In genomic region chr13:19562510-19562909, GRCm38 (mm10) we compare ENCODE assay signal across 12 mouse cellular contexts.
"Had no signal": no experiment of that assay in that cellular context is flagged by ENCODE, and none has a peak within 500 bp of the region (broad histone marks: within the 10 kb centered on the region; RNA-seq: fewer than 3 reads in every experiment).

No protein-coding gene starts in this region.

- DNase-seq: layer of hippocampus, adult 9-11 months; liver, embryonic 13.5 days; lung, adult 2 months; lung, postnatal 14 days; lung, postnatal 4 days; midbrain, embryonic 14.5 days; thymus, adult 18-20 months; thymus, postnatal 36 days had no signal

- H3K4me2 ChIP-seq: liver, embryonic 13.5 days; midbrain, embryonic 11.5 days had no signal

- H3K27ac ChIP-seq: layer of hippocampus, adult 2 months; liver, embryonic 13.5 days had no signal

- H3K27me3 ChIP-seq: liver, embryonic 13.5 days had no signal

- H3K9ac ChIP-seq: liver, embryonic 13.5 days had no signal

- H3K4me3 ChIP-seq: layer of hippocampus, adult 2 months; liver, embryonic 13.5 days had no signal

- H3K9me3 ChIP-seq: liver, embryonic 13.5 days had no signal

- ATAC-seq: inflammation-experienced regulatory T-cells, adult 6 months; intestine, embryonic 16.5 days had no signal

- H3K36me3 ChIP-seq: liver, embryonic 13.5 days had no signal

- H3K4me1 ChIP-seq: liver, embryonic 13.5 days had no signal
